Mouse (Mus musculus) heart, embryonic 16.5 days (tissue): ENCODE data around the gene Gm10309. TPM values are rescaled to one million over a fixed set of nuclear protein-coding genes. Genes with fewer than 3 reads are reported as not detected.

ENCODE experiments used
- ATAC-seq: fragments of 200-750 bp; cut with Nextera tagmentation; replicated peaks from 2 replicates; pipeline ENCODE4 v1.8.0; 2017; ENCODE audit warnings: moderate number of reproducible peaks; ENCODE audit not compliant: insufficient read depth, low FRiP score; ENCODE audit errors: extremely low read depth
- H3K27ac ChIP-seq: fragments of 300-500 bp; sonication (generic); 2 replicates; pipeline ENCODE4 v1.5.1; 2014; ENCODE audit warnings: mild to moderate bottlenecking, low read length, control low read depth, moderate library complexity
- H3K27me3 ChIP-seq: fragments of 300-500 bp; sonication (generic); 2 replicates; pipeline ENCODE4 v1.6.1; 2014; ENCODE audit warnings: low read length, mixed read lengths; ENCODE audit not compliant: control insufficient read depth, insufficient read depth
- H3K36me3 ChIP-seq: fragments of 300-500 bp; sonication (generic); 2 replicates; pipeline ENCODE4 v1.6.1; 2014; ENCODE audit not compliant: control insufficient read depth, insufficient read depth
- H3K4me1 ChIP-seq: fragments of 300-500 bp; sonication (generic); 2 replicates; pipeline ENCODE4 v1.6.1; 2014; ENCODE audit warnings: low read length, mixed read lengths; ENCODE audit not compliant: control insufficient read depth, insufficient read depth
- H3K4me2 ChIP-seq: fragments of 300-500 bp; sonication (generic); 2 replicates; pipeline ENCODE4 v1.6.1; 2014; ENCODE audit warnings: low read depth, mild to moderate bottlenecking, control low read depth, low read length
- H3K4me3 ChIP-seq: fragments of 300-500 bp; sonication (generic); 2 replicates; pipeline ENCODE4 v1.5.1; 2014; ENCODE audit warnings: mild to moderate bottlenecking, control low read depth, low read length
- H3K9ac ChIP-seq: fragments of 300-500 bp; sonication (generic); 2 replicates; pipeline ENCODE4 v1.6.1; 2014; ENCODE audit warnings: low read length, control low read depth
- H3K9me3 ChIP-seq: fragments of 300-500 bp; sonication (generic); replicated peaks from 2 replicates; pipeline ENCODE4 v1.6.1; 2016; ENCODE audit warnings: low read length; ENCODE audit not compliant: control insufficient read depth
- WGBS: fragments of 180-500 bp; shearing (Covaris S2); extraction: QIAGEN DNeasy Blood & Tissue Kit; methylation state at CpG from one replicate; pipeline ENCODE4 v1.1.7; 2014; 5-methylcytosine and 5-hydroxymethylcytosine counted together
- polyA plus RNA-seq: library from polyadenylated mRNA; unstranded; fragments of >200 nt; fragmentation: Nextera tagmentation; extraction: Ambion mirVana; gene quantifications from 2 replicates; pipeline ENCODE4 v1.2.1, GENCODE M21; 2015

Gm10309 gene
- 0.16 TPM in 2 replicates for polyA plus RNA-seq

DNA sequence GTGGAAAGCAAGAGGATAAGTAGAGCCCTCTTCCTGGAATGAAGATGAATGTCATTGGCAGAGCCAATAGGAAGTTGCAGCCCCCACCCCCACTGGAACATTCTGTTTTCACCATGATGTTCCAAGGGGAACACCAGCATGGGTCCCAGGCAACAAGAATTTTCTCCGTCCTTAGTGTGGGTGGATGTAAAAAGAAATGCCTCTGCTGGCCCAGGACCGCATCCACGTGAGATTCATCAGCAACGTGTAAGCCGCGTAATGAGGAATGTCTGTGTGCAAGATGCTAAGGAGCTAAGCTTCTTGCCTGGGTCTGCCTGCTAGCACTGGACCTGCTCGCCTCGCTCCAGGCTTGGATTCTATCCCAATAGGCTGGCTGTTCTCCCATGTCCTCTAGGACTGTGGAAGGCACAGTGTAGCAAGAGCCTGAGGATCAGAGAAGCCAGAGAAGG is at the start of gene Gm10309:
Gm10309 (minus strand) TSS at position 50 of the 449 bp plus-strand sequence.
- ATAC-seq: no peak
- 80% methylated on average over 8 of the region's 8 CpGs for WGBS
- H3K36me3 ChIP-seq: no peaks in the 10 kb centered on the region
- H3K4me2 ChIP-seq: no peak within 1 kb of the TSS
- no peak within 1 kb of the TSS for H3K9ac ChIP-seq
- H3K9me3 ChIP-seq: no peaks in the 10 kb centered on the region
- H3K4me1 ChIP-seq: peaks cover 15% of the 10 kb centered on the region
- no peak within 1 kb of the TSS for H3K4me3 ChIP-seq
- H3K27ac ChIP-seq: no peak within 1 kb of the TSS
- no peaks in the 10 kb centered on the region for H3K27me3 ChIP-seq

DNA sequence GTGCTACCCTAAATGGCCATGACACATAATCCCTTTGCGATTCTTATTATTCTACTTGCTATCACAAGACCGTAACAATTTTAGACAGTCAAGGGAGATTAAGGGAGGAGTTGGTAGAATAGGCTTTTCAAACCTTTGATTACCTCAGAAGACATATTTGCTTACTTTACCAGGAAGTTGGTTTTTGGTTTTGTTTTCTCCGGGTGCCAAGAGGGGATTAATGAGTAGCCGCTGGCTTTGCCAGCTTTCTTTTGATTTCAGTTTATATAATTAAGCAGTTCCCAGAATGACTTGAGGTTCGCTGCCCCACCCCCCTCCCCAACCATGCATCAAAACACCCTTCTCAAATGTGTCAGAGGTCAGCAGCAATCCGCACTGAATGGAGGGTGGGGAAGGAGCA is 47.0 kb upstream of the Gm10309 start:
- no peak overlapping the region for H3K9ac ChIP-seq
- WGBS: 78% methylated on average over 6 of the region's 6 CpGs
- no peaks in the 10 kb centered on the region for H3K36me3 ChIP-seq
- H3K4me2 ChIP-seq: no peak overlapping the region
- no peaks in the 10 kb centered on the region for H3K9me3 ChIP-seq
- no peak overlapping the region for H3K4me3 ChIP-seq
- no peak for ATAC-seq
- H3K4me1 ChIP-seq: no peaks in the 10 kb centered on the region
- H3K27me3 ChIP-seq: no peaks in the 10 kb centered on the region
- no peak overlapping the region for H3K27ac ChIP-seq

DNA sequence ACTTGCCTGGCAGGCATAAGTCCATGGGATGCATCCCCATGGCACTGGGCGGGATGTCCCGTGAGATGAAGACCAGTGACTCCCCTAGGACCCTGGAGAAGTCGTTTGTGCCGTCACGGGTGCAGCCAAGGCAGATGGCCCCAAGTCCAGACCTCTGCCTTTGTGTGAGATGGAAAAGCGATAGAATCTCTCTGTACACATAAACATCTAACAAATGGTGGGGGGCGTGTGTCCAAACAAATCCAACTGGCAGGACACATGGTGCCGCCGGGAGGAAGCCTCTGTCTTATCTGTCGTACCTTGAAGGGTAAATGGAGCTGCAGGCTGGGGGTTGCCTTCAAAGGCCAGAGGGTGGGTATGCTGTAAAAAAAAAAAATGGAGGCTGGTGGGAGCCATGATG is 46.5 kb upstream of the Gm10309 start:
- Histone ChIP-seq H3K4me3 (no peak overlapping the region), H3K36me3 (no peaks in the 10 kb centered on the region), H3K9me3 (no peaks in the 10 kb centered on the region), H3K4me2 (no peak overlapping the region), H3K9ac (no peak overlapping the region), H3K4me1 (no peaks in the 10 kb centered on the region), H3K27ac (no peak overlapping the region), H3K27me3 (no peaks in the 10 kb centered on the region)
- no peak for ATAC-seq
- WGBS: 75% methylated on average over 10 of the region's 10 CpGs

DNA sequence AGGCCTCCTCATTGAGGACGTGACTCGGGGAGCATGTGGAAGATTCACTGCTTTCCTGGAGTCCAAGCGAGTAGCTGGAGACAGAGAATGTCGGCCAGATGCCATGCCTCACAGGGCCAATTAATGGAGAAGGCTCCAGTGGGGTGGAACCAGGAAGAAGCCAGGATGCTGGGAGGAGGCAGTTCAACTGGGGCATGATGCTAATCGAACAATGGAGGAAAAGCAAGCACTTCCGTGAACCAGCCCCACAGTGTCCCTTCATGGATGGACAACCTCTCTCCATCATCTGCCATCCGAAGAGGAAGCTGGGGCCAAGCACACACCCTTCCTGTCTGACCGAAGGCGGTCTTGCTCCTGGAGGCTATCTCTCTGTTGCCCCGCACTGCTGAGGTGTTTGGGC is 44.1 kb upstream of the Gm10309 start:
- H3K27ac ChIP-seq: no peak overlapping the region
- H3K9me3 ChIP-seq: no peaks in the 10 kb centered on the region
- no peak overlapping the region for H3K4me2 ChIP-seq
- H3K4me1 ChIP-seq: no peaks in the 10 kb centered on the region
- no peaks in the 10 kb centered on the region for H3K27me3 ChIP-seq
- no peak for ATAC-seq
- H3K9ac ChIP-seq: no peak overlapping the region
- no peak overlapping the region for H3K4me3 ChIP-seq
- H3K36me3 ChIP-seq: no peaks in the 10 kb centered on the region
- 84% methylated on average over 10 of the region's 10 CpGs for WGBS

DNA sequence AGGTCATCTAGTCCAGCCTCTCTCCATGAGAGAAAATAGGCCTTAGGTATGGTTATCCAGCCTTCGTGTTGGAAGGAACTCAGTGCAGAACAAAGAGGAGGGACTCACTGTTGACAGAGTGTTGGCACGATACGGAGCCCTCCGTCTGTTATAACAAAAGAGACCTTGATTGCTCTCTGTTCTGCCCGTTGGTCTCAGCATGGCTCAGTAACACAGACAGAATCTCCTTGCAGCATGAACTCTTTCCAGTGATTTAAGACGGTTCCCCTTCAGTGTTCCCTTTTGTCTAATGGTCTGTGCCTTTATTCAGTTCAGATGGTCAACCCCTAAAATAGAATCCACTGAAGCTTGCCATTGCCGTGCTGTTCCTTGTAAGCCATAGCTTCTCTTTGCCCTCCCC is 41.5 kb upstream of the Gm10309 start:
- no peak overlapping the region for H3K4me2 ChIP-seq
- H3K4me1 ChIP-seq: no peaks in the 10 kb centered on the region
- no peak overlapping the region for H3K27ac ChIP-seq
- no peak overlapping the region for H3K4me3 ChIP-seq
- WGBS: 48% methylated on average over 7 of the region's 7 CpGs
- no peaks in the 10 kb centered on the region for H3K36me3 ChIP-seq
- H3K9ac ChIP-seq: no peak overlapping the region
- no peak for ATAC-seq
- H3K9me3 ChIP-seq: no peaks in the 10 kb centered on the region
- no peaks in the 10 kb centered on the region for H3K27me3 ChIP-seq

DNA sequence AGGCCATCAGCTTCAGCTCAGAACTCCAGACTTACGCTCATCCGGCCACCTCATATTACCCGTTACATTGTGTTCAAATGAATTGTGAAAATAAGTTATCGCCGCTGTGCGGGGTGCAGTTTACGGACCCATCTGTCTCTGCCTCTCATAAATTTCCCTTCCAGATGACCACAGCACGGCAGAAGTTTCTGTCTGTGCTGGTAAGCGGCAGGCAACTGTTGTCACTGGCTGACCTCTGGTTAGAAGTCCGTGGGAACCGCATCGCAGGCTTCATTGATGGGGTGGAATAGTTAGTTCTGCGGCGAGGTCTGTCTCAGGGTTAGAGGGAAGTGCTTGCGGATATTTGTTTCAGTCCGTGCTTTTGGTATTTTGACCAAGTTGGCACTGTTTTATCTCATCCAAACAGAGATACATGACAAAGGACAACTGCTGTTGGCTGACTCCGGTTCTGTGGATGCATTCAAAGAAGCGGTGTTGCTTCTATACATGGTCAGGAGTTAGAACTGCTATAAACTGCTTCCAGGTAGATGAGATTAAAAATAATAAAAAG is 34.9 kb upstream of the Gm10309 start:
- H3K4me3 ChIP-seq: no peak overlapping the region
- H3K27ac ChIP-seq: no peak overlapping the region
- H3K27me3 ChIP-seq: no peaks in the 10 kb centered on the region
- H3K9ac ChIP-seq: no peak overlapping the region
- H3K4me1 ChIP-seq: peaks cover 4% of the 10 kb centered on the region; the same call in 1 of the 2 replicates
- 0 out of 2 replicates have a peak, but pooled peaks have one; percentile 24 for ATAC-seq
- no peaks in the 10 kb centered on the region for H3K36me3 ChIP-seq
- no peaks in the 10 kb centered on the region for H3K9me3 ChIP-seq
- H3K4me2 ChIP-seq: no peak overlapping the region
- 72% methylated on average over 18 of the region's 18 CpGs for WGBS

DNA sequence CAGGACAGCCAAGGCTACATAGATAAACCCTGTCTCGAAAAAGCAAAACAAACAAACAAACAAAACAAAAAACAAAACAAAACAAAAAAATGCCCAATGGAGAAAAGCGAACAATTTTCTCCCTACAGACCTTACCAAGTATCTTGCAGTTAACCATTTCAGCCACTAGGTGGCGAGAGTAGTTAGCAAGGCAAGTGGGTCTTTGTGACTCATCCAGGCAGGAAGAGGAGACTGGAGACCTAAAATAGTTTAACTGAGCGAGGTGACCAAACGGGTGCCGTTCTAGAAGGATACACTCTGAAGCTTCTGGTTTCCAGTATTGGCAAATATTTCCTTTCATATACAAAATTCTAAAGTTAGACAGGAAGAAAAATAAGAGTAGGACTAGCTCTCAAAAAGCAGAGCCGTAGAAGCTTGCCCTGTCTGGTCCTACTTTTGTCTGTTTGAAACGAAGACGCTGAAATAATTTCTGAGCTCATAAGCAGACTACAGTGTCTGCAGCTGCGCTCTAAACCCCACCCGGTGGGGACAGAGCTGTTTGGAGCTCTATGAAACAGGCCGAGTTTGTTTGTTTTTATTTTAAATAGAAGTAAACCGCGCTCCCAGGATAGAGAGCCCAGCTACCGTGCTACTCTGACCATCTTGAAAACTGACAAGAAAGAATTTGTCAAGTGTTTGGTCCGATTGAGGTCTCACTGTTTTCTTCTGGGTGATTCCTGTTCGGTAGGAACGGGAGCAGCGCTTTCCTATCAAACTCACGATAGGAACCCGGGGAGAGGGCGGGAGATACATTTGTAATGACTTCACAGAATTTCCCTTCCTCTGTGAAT is 31.0 kb upstream of the Gm10309 start:
- H3K27ac ChIP-seq: peak overlapping the region; percentile 72
- H3K27me3 ChIP-seq: no peaks in the 10 kb centered on the region
- H3K36me3 ChIP-seq: no peaks in the 10 kb centered on the region
- H3K9me3 ChIP-seq: no peaks in the 10 kb centered on the region
- peak; percentile 61 for ATAC-seq
- H3K4me3 ChIP-seq: peak overlapping the region; percentile 50
- H3K4me1 ChIP-seq: peaks cover 12% of the 10 kb centered on the region
- H3K4me2 ChIP-seq: peak overlapping the region; percentile 73
- 10% methylated on average over 22 of the region's 22 CpGs for WGBS
- H3K9ac ChIP-seq: peak overlapping the region; percentile 60

DNA sequence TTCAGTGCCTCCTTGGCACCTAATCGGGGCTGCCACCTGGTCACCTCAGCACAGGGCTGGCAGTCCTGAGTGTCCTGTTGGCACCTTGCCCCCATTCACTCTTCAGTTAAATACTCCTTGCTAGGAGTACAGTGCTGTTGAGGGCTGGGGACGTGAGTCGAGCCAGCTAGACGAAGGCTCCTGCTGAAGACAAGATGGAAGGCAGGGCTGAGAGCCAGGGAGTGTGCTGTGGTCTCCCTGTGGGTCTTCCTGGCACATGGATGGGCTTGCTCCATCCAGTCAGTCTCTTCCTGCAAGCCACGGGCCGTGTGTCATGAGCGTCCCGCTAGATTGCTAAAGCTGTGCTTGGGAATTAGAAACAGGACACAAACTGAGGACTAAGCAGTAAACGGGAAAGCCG is 30.1 kb upstream of the Gm10309 start:
- Histone ChIP-seq H3K27ac (peak overlapping the region; percentile 24; the same call in 1 of the 2 replicates), H3K9me3 (no peaks in the 10 kb centered on the region), H3K9ac (peak overlapping the region; percentile 34; the same call in 1 of the 2 replicates), H3K4me2 (no peak overlapping the region), H3K36me3 (no peaks in the 10 kb centered on the region), H3K4me3 (no peak overlapping the region), H3K27me3 (no peaks in the 10 kb centered on the region), H3K4me1 (peaks cover 12% of the 10 kb centered on the region)
- 64% methylated on average over 10 of the region's 10 CpGs for WGBS
- no peak for ATAC-seq

DNA sequence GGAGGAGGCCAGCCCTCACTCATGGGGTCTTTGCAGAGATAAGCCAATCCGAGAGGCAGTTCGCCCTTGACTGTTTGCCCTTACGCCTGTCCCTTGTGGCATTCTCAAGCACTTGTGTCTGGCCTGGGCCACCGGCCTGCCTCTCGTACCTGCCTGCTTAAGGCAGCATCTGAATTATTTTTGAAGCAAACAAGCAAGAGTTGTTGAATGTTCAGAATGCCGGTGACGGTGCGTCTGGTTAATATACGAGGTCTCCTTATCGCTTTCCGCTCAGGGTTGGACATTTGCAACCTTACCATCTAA is 28.5 kb upstream of the Gm10309 start:
- Histone ChIP-seq H3K9me3 (no peaks in the 10 kb centered on the region), H3K27me3 (no peaks in the 10 kb centered on the region), H3K4me2 (no peak overlapping the region; the same call in 1 of the 2 replicates), H3K4me1 (peaks cover 15% of the 10 kb centered on the region), H3K36me3 (no peaks in the 10 kb centered on the region), H3K4me3 (no peak overlapping the region), H3K9ac (no peak overlapping the region), H3K27ac (no peak overlapping the region)
- WGBS: 44% methylated on average over 11 of the region's 11 CpGs
- no peak for ATAC-seq
